Mouse (Mus musculus) lung, embryonic 15.5 days (tissue): ENCODE measurements around the gene Rora. TPM values are rescaled to one million over a fixed set of nuclear protein-coding genes. Genes with fewer than 3 reads are reported as not detected.

Experiments
- ATAC-seq: fragments of 200-750 bp; cut with Nextera tagmentation; 2 replicates; pipeline ENCODE4 v1.8.0; 2017; ENCODE audit warnings: moderate number of reproducible peaks, borderline replicate concordance; ENCODE audit not compliant: low FRiP score, low TSS enrichment; ENCODE audit errors: extremely low read depth
- H3K27ac ChIP-seq: fragments of 300-500 bp; sonication (generic); 2 replicates; pipeline ENCODE4 v1.5.1; 2015; ENCODE audit warnings: moderate library complexity, mild to moderate bottlenecking, inconsistent platforms
- H3K27me3 ChIP-seq: fragments of 300-500 bp; sonication (generic); 2 replicates; pipeline ENCODE4 v1.6.1; 2015; ENCODE audit warnings: inconsistent platforms
- H3K36me3 ChIP-seq: fragments of 300-500 bp; sonication (generic); 2 replicates; pipeline ENCODE4 v1.6.1; 2015; ENCODE audit warnings: inconsistent platforms
- H3K4me1 ChIP-seq: fragments of 300-500 bp; sonication (generic); 2 replicates; pipeline ENCODE4 v1.6.1; 2015; ENCODE audit warnings: inconsistent platforms
- H3K4me2 ChIP-seq: fragments of 300-500 bp; sonication (generic); 2 replicates; pipeline ENCODE4 v1.6.1; 2015; ENCODE audit warnings: inconsistent platforms, mild to moderate bottlenecking, moderate library complexity
- H3K4me3 ChIP-seq: fragments of 300-500 bp; sonication (generic); 2 replicates; pipeline ENCODE4 v1.5.1; 2015; ENCODE audit warnings: mild to moderate bottlenecking, inconsistent platforms
- H3K9ac ChIP-seq: fragments of 300-500 bp; sonication (generic); 2 replicates; pipeline ENCODE4 v1.6.1; 2015; ENCODE audit warnings: inconsistent platforms
- H3K9me3 ChIP-seq: fragments of 300-500 bp; sonication (generic); 2 replicates; pipeline ENCODE4 v1.6.1; 2016; ENCODE audit warnings: inconsistent platforms
- WGBS: fragments of 180-500 bp; shearing (Covaris S2); methylation state at CpG from one replicate; pipeline ENCODE4 v1.1.7; 2015; 5-methylcytosine and 5-hydroxymethylcytosine counted together
- polyA plus RNA-seq: library from polyadenylated mRNA; unstranded; fragments of >200 nt; fragmentation: Nextera tagmentation; extraction: Ambion mirVana; gene quantifications from 2 replicates; pipeline ENCODE4 v1.2.1, GENCODE M21; 2015

Rora gene
- polyA plus RNA-seq, 1 experiment from 2014 or later = 6.9 TPM

GRCm38 (mm10) chr9:68941037-68941436 lies 287.5 kb downstream of the Rora start:
- no peaks in the 10 kb centered on the region for H3K4me1 ChIP-seq
- no peak overlapping the region for H3K27ac ChIP-seq
- no peaks in the 10 kb centered on the region for H3K9me3 ChIP-seq
- H3K27me3 ChIP-seq = no peaks in the 10 kb centered on the region
- H3K9ac ChIP-seq = no peak overlapping the region
- no peak overlapping the region for H3K4me3 ChIP-seq
- H3K36me3 ChIP-seq = no peaks in the 10 kb centered on the region
- ATAC-seq = no peak
- 84% methylated on average over 7 of the region's 7 CpGs for WGBS
- H3K4me2 ChIP-seq = no peak overlapping the region

- Histone ChIP-seq H3K27me3 (no peaks in the 10 kb centered on the region), H3K27ac (no peak overlapping the region), H3K4me3 (no peak overlapping the region), H3K4me2 (no peak overlapping the region), H3K9ac (no peak overlapping the region), H3K36me3 (no peaks in the 10 kb centered on the region), H3K4me1 (no peaks in the 10 kb centered on the region), H3K9me3 (no peaks in the 10 kb centered on the region)
- no peak for ATAC-seq
- WGBS = 66% methylated on average over 4 of the region's 4 CpGs
Measured at GRCm38 (mm10) chr9:68942595-68943011, 289.0 kb downstream of the Rora start.

GRCm38 (mm10) chr9:68944026-68944425 lies 290.4 kb downstream of the Rora start:
- Histone ChIP-seq H3K27me3 (no peaks in the 10 kb centered on the region), H3K4me1 (no peaks in the 10 kb centered on the region), H3K4me2 (no peak overlapping the region), H3K4me3 (no peak overlapping the region), H3K9me3 (no peaks in the 10 kb centered on the region), H3K27ac (no peak overlapping the region), H3K9ac (no peak overlapping the region), H3K36me3 (no peaks in the 10 kb centered on the region)
- no peak for ATAC-seq
- WGBS = 90% methylated on average over 3 of the region's 3 CpGs

- H3K27ac ChIP-seq = no peak overlapping the region
- H3K4me2 ChIP-seq = no peak overlapping the region
- no peaks in the 10 kb centered on the region for H3K36me3 ChIP-seq
- no peak for ATAC-seq
- H3K9me3 ChIP-seq = no peaks in the 10 kb centered on the region
- no peaks in the 10 kb centered on the region for H3K4me1 ChIP-seq
- no peak overlapping the region for H3K9ac ChIP-seq
- no peak overlapping the region for H3K4me3 ChIP-seq
- 34% methylated on average over 6 of the region's 6 CpGs for WGBS
- no peaks in the 10 kb centered on the region for H3K27me3 ChIP-seq
Measured at GRCm38 (mm10) chr9:68947707-68948106, 294.1 kb downstream of the Rora start.

- H3K4me1 ChIP-seq = no peaks in the 10 kb centered on the region
- no peak overlapping the region for H3K4me3 ChIP-seq
- no peaks in the 10 kb centered on the region for H3K36me3 ChIP-seq
- no peak for ATAC-seq
- H3K4me2 ChIP-seq = no peak overlapping the region
- H3K9ac ChIP-seq = no peak overlapping the region
- 70% methylated on average over 3 of the region's 3 CpGs for WGBS
- no peak overlapping the region for H3K27ac ChIP-seq
- no peaks in the 10 kb centered on the region for H3K27me3 ChIP-seq
- no peaks in the 10 kb centered on the region for H3K9me3 ChIP-seq
Measured at GRCm38 (mm10) chr9:68948141-68948540, 294.6 kb downstream of the Rora start.

- H3K4me3 ChIP-seq = no peak overlapping the region
- H3K9me3 ChIP-seq = no peaks in the 10 kb centered on the region
- no peak overlapping the region for H3K4me2 ChIP-seq
- 45% methylated on average over 12 of the region's 12 CpGs for WGBS
- H3K9ac ChIP-seq = no peak overlapping the region
- no peak overlapping the region for H3K27ac ChIP-seq
- peaks cover 18% of the 10 kb centered on the region for H3K4me1 ChIP-seq
- H3K27me3 ChIP-seq = no peaks in the 10 kb centered on the region
- no peaks in the 10 kb centered on the region for H3K36me3 ChIP-seq
- peak; percentile 57; the same call in 1 of the 2 replicates for ATAC-seq
Measured at GRCm38 (mm10) chr9:68956210-68956874, 302.8 kb downstream of the Rora start.

GRCm38 (mm10) chr9:68956938-68957573 lies 303.5 kb downstream of the Rora start:
- Histone ChIP-seq H3K4me3 (no peak overlapping the region), H3K4me1 (peaks cover 18% of the 10 kb centered on the region), H3K9ac (no peak overlapping the region), H3K4me2 (no peak overlapping the region), H3K27ac (no peak overlapping the region), H3K27me3 (no peaks in the 10 kb centered on the region), H3K36me3 (no peaks in the 10 kb centered on the region), H3K9me3 (no peaks in the 10 kb centered on the region)
- 50% methylated on average over 5 of the region's 5 CpGs for WGBS
- no peak for ATAC-seq

GRCm38 (mm10) chr9:68957793-68958192 lies 304.2 kb downstream of the Rora start:
- Histone ChIP-seq H3K4me1 (peaks cover 18% of the 10 kb centered on the region), H3K4me2 (no peak overlapping the region), H3K27ac (no peak overlapping the region), H3K4me3 (no peak overlapping the region), H3K36me3 (no peaks in the 10 kb centered on the region), H3K9me3 (no peaks in the 10 kb centered on the region), H3K27me3 (no peaks in the 10 kb centered on the region), H3K9ac (no peak overlapping the region)
- WGBS = 78% methylated on average over 3 of the region's 3 CpGs
- ATAC-seq = no peak

GRCm38 (mm10) chr9:68958919-68959318 lies 305.3 kb downstream of the Rora start:
- Histone ChIP-seq H3K4me1 (peaks cover 18% of the 10 kb centered on the region), H3K36me3 (no peaks in the 10 kb centered on the region), H3K9ac (no peak overlapping the region), H3K27ac (no peak overlapping the region), H3K9me3 (no peaks in the 10 kb centered on the region), H3K4me3 (no peak overlapping the region), H3K27me3 (no peaks in the 10 kb centered on the region), H3K4me2 (no peak overlapping the region)
- no peak for ATAC-seq
- WGBS = 32% methylated on average over 5 of the region's 5 CpGs

GRCm38 (mm10) chr9:68963898-68964297 lies 310.3 kb downstream of the Rora start:
- no peaks in the 10 kb centered on the region for H3K27me3 ChIP-seq
- H3K9ac ChIP-seq = no peak overlapping the region
- no peak overlapping the region for H3K4me2 ChIP-seq
- H3K4me3 ChIP-seq = no peak overlapping the region
- no peaks in the 10 kb centered on the region for H3K9me3 ChIP-seq
- no peak overlapping the region for H3K27ac ChIP-seq
- no peaks in the 10 kb centered on the region for H3K36me3 ChIP-seq
- H3K4me1 ChIP-seq = peaks cover 3% of the 10 kb centered on the region; the same call in 1 of the 2 replicates
- WGBS = 85% methylated on average over 5 of the region's 5 CpGs
- ATAC-seq = no peak

GRCm38 (mm10) chr9:68966540-68966939 lies 313.0 kb downstream of the Rora start:
- 38% methylated on average over 13 of the region's 13 CpGs for WGBS
- Histone ChIP-seq H3K4me1 (no peaks in the 10 kb centered on the region), H3K4me2 (no peak overlapping the region), H3K27ac (no peak overlapping the region), H3K4me3 (no peak overlapping the region), H3K9ac (no peak overlapping the region), H3K9me3 (no peaks in the 10 kb centered on the region), H3K36me3 (no peaks in the 10 kb centered on the region), H3K27me3 (no peaks in the 10 kb centered on the region)
- no peak for ATAC-seq

GRCm38 (mm10) chr9:68970074-68970473 lies 316.5 kb downstream of the Rora start:
- Histone ChIP-seq H3K4me3 (no peak overlapping the region), H3K4me2 (no peak overlapping the region), H3K36me3 (no peaks in the 10 kb centered on the region), H3K27me3 (no peaks in the 10 kb centered on the region), H3K9ac (no peak overlapping the region), H3K9me3 (no peaks in the 10 kb centered on the region), H3K27ac (no peak overlapping the region), H3K4me1 (no peaks in the 10 kb centered on the region)
- no peak for ATAC-seq
- WGBS = 77% methylated on average over 6 of the region's 6 CpGs
